Mouse (Mus musculus): ENCODE measurements around the gene Ubap2l.

Gene Ubap2l

DNA sequence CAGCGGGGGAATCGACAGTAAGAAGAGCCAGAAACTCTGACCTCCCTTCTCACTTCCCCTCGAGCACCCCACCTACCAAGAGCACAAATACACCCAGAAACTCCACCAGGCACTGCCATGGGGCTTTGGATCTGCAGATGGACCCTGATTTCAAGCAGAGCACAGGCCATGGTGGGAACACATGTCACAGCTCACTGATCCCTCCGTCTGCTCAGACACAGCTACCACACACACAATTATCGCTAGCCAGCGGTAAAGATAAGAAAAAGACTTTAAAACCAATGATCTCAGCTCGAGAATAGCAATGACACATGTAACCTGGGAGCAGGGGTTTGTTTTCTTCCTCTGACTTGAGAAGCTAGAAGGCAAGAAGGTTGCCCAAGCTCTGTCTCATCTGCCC is 83.9 kb downstream of the Ubap2l start:
- DNase-seq (ENCODE audit: low read depth, low spot score), result no peak

DNA sequence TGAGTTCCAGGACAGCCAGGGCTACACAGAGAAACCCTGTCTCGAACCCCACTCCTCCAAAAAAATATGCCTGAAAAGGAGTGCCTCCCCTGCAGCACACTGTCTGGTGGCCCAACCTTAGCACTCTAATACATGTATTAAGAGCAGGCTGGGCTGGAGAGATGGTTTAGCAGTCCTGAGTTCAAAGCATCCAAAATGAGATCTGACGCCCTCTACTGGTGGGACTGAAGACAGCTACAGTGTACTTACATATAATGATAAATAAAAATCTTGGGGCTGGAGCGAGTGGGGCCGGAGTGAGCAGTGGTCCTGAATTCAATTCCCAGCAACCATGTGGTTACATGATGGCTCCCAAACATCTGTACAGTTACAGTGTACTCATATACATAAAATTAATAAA is 85.5 kb downstream of the Ubap2l start:
- peak; percentile 80 for DNase-seq (ENCODE audit: low read depth, low spot score)

DNA sequence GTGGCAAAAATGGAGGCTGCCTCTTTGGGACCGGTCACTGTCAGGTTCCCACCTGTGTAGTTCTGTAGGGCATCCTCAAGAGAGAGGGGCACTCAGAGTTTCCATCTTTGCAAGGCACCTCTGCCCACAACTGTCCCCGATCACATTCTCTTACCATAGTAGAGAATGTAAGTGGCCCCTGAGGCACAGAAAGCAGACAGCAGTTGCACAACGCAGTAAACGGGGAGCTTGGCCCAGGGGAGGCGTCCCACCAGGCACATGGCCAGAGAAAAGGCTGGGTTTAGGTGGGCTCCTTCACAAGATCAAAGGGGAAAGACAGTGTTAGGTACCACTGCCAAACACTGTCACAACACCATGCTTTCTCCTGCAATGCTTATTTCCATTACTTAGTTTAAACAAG is 86.5 kb downstream of the Ubap2l start:
- no peak for DNase-seq (ENCODE audit: low read depth, low spot score)

DNA sequence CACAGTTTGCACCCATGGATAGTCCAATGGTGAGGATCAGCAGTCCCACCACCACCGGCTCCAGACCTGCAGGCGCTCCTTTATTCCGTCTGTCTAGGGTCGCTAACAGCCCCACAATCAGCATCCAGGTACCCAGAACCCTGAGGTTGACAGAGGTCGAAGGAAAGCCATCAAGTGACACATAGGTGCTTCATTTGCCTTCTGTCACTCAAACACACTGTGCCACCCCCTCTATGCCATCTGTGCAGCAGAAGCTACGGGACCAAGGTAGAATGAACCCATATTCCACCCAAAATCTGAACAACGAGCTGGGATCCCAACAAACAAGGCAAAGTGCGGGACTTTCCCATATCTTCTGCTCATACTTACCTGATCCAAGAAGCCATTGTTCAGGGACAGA is 86.9 kb downstream of the Ubap2l start:
- DNase-seq (ENCODE audit: low read depth, low spot score), result no peak

DNA sequence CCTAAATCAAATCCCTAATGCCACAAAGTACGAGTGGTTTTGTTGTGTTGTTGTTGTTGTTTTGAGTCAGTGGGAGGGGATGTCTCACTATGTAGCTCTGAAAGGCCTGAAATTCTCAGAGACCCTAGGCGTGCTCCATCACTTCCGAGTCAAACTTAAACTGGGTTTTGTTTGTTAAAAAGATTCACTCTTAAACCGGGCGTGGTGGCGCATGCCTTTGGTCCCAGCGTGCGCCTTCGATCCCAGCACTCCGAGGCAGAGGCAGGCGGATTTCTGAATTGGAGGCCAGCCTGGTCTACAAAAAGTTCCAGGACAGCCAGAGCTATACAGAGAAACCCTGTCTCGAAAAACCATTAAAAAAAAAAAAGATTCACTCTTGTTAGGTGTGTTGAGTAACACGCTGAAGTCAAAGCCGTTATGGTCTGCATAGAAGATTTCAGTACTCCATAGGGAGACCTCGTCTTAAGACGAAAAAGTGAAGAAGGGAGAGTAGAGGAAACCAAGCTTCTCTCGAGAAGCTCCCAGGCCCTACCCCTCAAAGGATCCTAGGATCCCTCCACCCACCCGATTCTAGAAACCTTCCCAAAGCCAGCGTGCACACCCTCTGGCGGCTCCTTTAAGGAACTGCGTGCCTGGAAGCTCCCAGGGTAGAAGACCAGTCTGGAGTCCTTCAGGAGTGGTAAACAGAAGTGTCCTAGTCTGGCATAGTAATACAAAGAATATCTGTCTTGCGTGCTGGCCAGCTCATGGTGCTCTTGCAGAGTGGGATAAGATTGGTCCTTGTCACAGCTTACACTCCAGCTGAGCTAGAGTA is 88.3 kb downstream of the Ubap2l start:
- peak; percentile 74 for DNase-seq (ENCODE audit: low read depth, low spot score)

DNA sequence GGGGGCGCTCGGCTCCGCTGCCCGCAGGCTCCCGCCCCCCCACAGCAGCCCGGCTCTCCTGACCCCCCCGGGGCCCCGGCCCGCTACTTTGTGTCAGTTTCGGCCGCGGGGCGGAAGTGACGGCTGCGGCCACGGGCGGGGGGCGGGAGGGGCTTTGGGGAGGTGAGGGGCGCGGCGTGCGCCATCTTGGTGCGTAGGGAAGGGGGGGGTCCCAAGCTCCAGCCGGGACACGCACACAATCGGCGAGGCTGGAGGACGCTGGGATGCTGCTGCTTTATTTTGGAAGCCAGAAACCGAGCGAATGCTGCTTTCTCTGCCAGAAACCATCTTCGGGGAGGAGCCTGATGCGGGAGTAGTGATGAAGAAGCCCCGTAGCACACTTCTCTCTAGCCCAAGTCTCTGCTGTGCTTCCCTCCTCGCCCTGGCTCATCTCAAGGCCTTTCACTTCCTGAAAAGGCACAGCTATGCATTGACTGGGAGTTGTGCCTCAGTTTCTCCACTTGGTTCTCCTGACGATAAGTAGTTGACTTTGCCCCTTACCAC is 89.1 kb downstream of the Ubap2l start, which contains the start of gene Atp8b2:
Gene Atp8b2 (minus strand): TSS at position 288 of the 543 bp plus-strand sequence.
- DNase-seq (ENCODE audit: low read depth, low spot score), result peak; percentile 88

DNA sequence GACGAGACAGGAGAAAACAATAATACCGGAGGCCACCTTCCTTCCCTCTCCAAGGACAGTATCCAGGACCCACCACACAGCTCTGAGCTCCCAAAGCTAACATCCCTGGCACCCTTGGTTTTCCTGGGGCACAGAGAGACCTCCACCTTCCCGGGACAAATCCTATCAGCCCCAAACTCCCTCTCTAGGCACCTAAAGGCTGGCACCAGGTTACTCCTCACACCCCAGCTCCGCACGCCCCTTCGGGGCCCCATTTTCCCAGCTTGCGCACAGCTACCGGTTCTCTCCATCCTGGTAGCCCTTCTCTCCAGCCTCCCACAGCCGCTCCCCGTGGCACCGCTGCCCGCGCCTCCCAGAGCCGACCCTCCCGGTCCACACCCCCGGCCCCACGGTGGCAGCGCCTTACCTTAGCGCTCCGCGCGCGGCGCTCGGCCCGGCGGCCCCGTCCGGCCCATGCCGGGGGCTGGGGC is 89.6 kb downstream of the Ubap2l start:
- DNase-seq (ENCODE audit: low read depth, low spot score), result peak; percentile 57

DNA sequence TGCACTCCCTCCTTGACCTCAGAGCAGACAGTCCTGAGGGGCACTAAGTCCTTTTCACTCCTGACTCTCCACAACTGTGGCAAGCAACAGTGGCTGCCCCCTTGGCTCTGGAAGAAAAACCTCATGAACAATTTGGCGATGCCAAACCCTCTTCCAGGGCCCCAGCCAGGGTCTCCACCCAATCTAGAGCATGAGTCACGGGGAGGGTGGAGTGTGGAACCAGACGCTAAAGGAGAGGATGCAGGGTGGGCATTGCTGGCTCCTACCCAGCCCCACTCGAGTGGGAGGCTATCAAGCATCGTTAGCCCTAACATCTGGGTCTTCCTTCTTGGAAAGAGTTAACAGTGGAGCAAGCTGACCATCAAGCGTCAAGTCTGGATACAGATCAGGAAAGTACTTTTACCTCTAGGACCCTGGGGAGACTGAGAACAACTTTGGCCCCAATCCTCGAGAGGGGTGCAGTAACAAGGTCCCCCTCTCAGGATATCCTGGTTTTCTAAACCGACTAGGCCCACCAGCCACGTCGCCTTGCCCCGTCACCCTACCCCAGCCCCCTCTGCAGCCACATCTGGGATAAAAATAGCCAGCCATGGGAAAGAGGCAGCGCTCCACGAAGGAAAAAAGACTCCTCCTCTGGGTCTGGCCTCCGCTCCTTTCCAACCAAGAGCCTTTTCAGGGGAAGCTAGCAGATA is 90.2 kb downstream of the Ubap2l start:
- peak; percentile 40 for DNase-seq (ENCODE audit: low read depth, low spot score)

DNA sequence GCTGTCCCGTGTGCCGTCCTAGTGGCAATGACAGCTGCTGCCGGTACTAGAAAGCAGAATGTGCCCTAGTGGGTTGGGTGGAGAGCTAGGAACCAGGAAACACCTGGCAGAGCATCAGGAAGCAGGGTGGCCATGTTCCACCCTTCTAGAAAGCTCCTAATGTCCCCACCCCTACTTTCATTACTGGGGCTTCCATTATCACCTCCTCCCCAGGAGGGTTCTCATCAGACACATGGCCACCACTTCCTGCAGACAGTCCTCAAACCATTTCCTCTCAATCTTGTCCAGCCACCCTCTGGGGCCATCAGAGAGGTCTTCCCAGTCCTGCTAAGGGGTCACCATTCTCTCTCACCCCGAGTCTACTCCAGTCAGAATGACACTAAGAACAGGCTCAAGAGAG is 91.0 kb downstream of the Ubap2l start:
- DNase-seq (ENCODE audit: low read depth, low spot score), result peak; percentile 53

DNA sequence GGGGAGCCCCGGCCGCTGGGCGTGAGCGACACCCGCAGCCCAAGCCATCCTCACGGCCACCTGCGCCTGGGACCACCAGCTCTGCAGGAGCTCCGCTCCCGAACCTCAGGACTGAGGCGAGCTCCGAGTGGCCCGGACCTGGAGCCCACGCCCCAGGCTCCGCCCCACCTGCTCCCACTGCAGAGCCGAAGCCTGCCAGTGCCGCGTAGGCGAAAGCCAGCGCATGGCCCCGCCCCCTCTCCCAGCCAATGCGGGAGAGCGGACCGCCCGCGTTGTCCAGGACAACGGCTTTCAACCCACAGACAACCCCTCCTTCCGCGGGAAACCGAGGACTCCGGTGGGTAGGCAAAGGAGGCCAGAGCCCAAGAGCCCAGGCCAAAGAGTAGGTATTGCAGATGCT is 92.0 kb downstream of the Ubap2l start:
- peak; percentile 91 for DNase-seq (ENCODE audit: low read depth, low spot score)

DNA sequence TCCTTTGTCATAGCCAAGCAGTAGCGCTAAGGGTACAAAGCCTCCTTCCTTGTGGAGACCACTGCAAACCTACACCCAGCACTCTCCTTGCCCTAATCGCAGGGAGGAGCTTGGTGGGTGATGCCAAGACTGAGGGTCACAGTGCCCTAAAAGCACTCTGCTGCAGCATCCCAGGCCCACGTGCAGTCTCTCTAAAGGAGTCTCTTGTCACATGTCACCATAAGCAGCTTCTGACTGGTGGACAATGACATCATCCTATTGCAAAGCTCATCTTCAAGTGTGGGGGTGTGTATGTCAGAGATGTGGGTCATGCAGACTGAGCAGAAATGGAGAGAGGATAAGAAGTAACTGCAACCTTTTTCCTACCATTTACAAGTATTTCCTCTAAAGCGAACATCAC is 93.0 kb downstream of the Ubap2l start:
- peak; percentile 48 for DNase-seq (ENCODE audit: low read depth, low spot score)

DNA sequence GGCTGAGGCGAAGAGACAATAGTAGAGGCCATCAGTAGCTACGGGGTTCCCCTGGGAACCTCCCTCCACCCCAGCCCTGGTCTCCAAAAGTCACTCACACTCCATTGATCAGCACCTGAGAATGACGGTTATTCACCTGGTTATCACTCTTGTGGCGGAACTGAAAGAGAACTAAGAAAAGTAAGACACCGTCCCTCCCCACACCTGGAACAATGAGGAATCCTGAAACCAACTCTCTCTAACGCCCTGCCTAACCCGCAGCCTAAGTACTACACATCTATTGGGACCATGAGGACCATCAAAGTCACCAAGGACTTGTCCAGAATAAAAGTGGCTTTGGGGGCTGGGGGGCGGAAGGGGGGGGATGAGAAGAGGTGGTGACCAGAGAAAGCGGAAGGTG is 94.5 kb downstream of the Ubap2l start:
- peak; percentile 87 for DNase-seq (ENCODE audit: low read depth, low spot score)

DNA sequence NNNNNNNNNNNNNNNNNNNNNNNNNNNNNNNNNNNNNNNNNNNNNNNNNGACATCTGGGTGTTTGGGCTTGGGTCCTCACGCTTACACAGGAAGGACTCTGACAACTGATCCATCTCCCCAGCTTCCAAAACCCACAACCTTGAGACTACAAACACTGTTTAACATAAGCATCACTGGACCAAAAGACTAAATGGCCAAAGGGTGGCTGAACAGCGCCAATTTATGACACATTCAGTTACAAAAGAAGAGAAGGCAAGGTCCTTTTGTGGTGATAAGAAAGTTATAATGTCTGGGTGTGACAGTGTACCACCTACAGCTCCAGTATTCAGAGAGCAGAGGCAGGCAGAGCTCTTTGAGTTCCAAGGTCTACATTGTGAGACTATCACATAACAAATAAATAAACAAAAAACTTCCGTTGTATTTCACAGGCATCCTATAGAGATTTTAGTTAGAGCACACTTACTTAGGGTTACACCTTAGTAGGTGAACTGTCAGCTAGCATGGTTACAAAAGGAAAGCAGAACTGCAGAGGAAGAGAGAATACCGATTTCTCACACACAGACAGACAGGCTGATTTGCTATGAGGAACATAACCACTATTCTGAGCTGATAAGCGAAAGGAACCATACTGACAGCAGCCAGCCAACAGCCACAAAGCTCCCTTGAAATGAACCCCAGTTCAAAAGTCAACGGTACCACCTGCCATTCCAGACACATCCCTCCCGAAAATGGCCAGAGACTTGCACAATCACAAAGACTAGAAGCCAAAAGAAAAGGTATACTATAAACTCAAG is 96.1 kb downstream of the Ubap2l start:
- no peak for DNase-seq (ENCODE audit: low read depth, low spot score)

DNA sequence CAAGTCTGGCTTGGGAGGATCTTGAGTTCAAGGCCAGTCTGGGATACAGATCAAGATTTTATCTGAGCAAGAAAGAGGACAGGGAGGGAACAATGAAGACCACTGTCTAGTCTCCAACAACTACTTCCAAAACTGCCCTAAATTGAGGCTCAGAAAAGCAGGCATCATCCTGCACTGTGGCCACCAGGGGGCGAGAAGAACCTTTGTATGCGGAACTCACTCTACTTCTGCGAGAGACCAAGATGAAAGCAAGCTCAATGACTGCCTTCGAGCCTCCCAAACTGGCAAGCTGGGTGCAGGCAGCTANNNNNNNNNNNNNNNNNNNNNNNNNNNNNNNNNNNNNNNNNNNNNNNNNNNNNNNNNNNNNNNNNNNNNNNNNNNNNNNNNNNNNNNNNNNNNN is 99.0 kb downstream of the Ubap2l start:
- DNase-seq (ENCODE audit: low read depth, low spot score), result peak; percentile 79

All from A20 (cell line).